Mouse (Mus musculus): Measurements from ENCODE around the gene Peg10. TPM values are rescaled to one million over a fixed set of nuclear protein-coding genes. Genes with fewer than 3 reads are reported as not detected.

Gene Peg10
- total and polyA plus RNA-seq, 2 experiments from 2014 or later, result 6.7 to 55.9 TPM

- Histone ChIP-seq H3K36me3 (ENCODE audit: insufficient read depth, low read length) (no peaks in the 10 kb centered on the region), H3K4me3 (ENCODE audit: low read depth, low read length) (peak overlapping the region; percentile 42), H3K4me1 (ENCODE audit: insufficient read depth, low read length) (peaks cover 1% of the 10 kb centered on the region; the same call in 1 of the 2 replicates), H3K4me2 (ENCODE audit: low read depth, low read length, poor library complexity, severe bottlenecking) (peak overlapping the region; percentile 57), H3K9me3 (ENCODE audit: low read length) (no peaks in the 10 kb centered on the region), H3K27me3 (ENCODE audit: insufficient read depth, low read length) (no peaks in the 10 kb centered on the region), H3K9ac (replicated peaks; ENCODE audit: low read length, poor library complexity, severe bottlenecking) (peak overlapping the region; percentile 71), H3K27ac (ENCODE audit: low read depth, low read length) (peak overlapping the region; percentile 83)
- 50% methylated on average over 21 of the region's 22 CpGs for WGBS
- ATAC-seq (ENCODE audit: low FRiP score) (no peak), DNase-seq (ENCODE audit: low spot score) (no peak)
- no peak for TF ChIP-seq CTCF (IDR thresholded peaks at IDR 0.05)
Measured at GRCm38 (mm10) chr6:4746036-4746695, 940 bp upstream of the Peg10 start.

DNA sequence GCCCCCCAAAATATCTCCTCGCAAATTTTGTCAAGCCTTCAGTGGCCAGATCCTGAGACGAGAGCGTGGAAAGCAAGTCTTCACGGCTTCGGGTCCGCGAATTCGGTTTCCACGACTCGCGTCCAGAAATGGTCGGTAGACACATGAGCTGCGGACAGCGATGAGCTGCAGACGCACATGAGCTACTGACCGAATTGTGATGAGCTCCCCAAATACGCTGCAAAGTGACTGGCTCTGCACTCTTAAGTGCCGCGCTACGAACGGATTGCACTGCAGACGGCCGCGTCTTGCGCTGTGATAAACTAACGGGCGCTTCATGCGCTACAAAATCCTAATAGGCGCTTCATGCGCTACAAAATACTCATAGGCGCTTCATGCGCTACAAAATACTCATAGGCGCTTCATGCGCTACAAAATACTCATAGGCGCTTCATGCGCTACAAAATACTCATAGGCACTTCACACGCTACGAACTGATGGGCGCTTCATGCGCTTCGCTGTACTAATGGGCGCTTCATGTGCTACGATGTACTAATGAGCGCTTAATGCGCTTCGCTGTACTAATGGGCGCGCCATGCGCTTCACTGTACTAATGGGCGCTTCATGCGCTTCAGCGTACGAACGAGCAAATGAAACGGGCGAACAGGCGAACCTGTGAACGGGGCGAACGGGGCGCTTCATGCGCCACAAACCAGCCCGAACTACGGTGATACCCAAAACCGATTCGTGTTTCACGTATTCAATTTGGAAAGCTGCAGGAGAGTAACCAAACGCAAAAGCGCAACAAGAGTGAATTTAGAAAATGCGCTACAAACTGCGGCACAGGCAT lies 785 bp downstream of the Peg10 start:
- DNase-seq (ENCODE audit: low spot score) (peak; percentile 82), ATAC-seq (ENCODE audit: low FRiP score) (0 out of 2 replicates have a peak, but pooled peaks have one; percentile 21)
- TF ChIP-seq CTCF (IDR thresholded peaks at IDR 0.05), result no peak
- H3K4me1 ChIP-seq (ENCODE audit: insufficient read depth, low read length), result no peaks in the 10 kb centered on the region
- H3K36me3 ChIP-seq (ENCODE audit: insufficient read depth, low read length), result no peaks in the 10 kb centered on the region
- H3K4me3 ChIP-seq (ENCODE audit: low read depth, low read length), result peak overlapping the region; percentile 42
- 55% methylated on average over 71 of the region's 71 CpGs for WGBS
- H3K9me3 ChIP-seq (ENCODE audit: low read length), result no peaks in the 10 kb centered on the region
- H3K27ac ChIP-seq (ENCODE audit: low read depth, low read length), result peak overlapping the region; percentile 51
- peak overlapping the region; percentile 57 for H3K4me2 ChIP-seq (ENCODE audit: low read depth, low read length, poor library complexity, severe bottlenecking)
- peak overlapping the region; percentile 36 for H3K9ac ChIP-seq (replicated peaks; ENCODE audit: low read length, poor library complexity, severe bottlenecking)
- H3K27me3 ChIP-seq (ENCODE audit: insufficient read depth, low read length), result no peaks in the 10 kb centered on the region

- ATAC-seq (ENCODE audit: low FRiP score) (peak; percentile 11; the same call in 1 of the 2 replicates), DNase-seq (ENCODE audit: low spot score) (peak; percentile 50)
- Histone ChIP-seq H3K4me1 (ENCODE audit: insufficient read depth, low read length) (no peaks in the 10 kb centered on the region), H3K4me3 (ENCODE audit: low read depth, low read length) (peak overlapping the region; percentile 42), H3K27ac (ENCODE audit: low read depth, low read length) (peak overlapping the region; percentile 51), H3K4me2 (ENCODE audit: low read depth, low read length, poor library complexity, severe bottlenecking) (peak overlapping the region; percentile 57), H3K9ac (replicated peaks; ENCODE audit: low read length, poor library complexity, severe bottlenecking) (peak overlapping the region; percentile 36), H3K27me3 (ENCODE audit: insufficient read depth, low read length) (no peaks in the 10 kb centered on the region), H3K9me3 (ENCODE audit: low read length) (no peaks in the 10 kb centered on the region), H3K36me3 (ENCODE audit: insufficient read depth, low read length) (no peaks in the 10 kb centered on the region)
- WGBS, result 55% methylated on average over 15 of the region's 15 CpGs
- TF ChIP-seq CTCF (IDR thresholded peaks at IDR 0.05), result no peak
Measured at GRCm38 (mm10) chr6:4748506-4748961, 1.4 kb downstream of the Peg10 start.

GRCm38 (mm10) chr6:4749091-4749490 lies 2.0 kb downstream of the Peg10 start:
- Histone ChIP-seq H3K4me1 (ENCODE audit: insufficient read depth, low read length) (no peaks in the 10 kb centered on the region), H3K27me3 (ENCODE audit: insufficient read depth, low read length) (no peaks in the 10 kb centered on the region), H3K9ac (replicated peaks; ENCODE audit: low read length, poor library complexity, severe bottlenecking) (no peak overlapping the region), H3K4me2 (ENCODE audit: low read depth, low read length, poor library complexity, severe bottlenecking) (peak overlapping the region; percentile 57), H3K27ac (ENCODE audit: low read depth, low read length) (no peak overlapping the region), H3K4me3 (ENCODE audit: low read depth, low read length) (peak overlapping the region; percentile 42), H3K9me3 (ENCODE audit: low read length) (no peaks in the 10 kb centered on the region), H3K36me3 (ENCODE audit: insufficient read depth, low read length) (no peaks in the 10 kb centered on the region)
- peak; percentile 40 for TF ChIP-seq CTCF (IDR thresholded peaks at IDR 0.05)
- ATAC-seq (ENCODE audit: low FRiP score), result peak; percentile 95
- peak; percentile 95 for DNase-seq (ENCODE audit: low spot score)
- WGBS, result 61% methylated on average over 14 of the region's 22 CpGs

- Histone ChIP-seq H3K9me3 (ENCODE audit: low read length) (peaks cover 14% of the 10 kb centered on the region), H3K27ac (ENCODE audit: low read depth, low read length) (no peak overlapping the region), H3K36me3 (ENCODE audit: insufficient read depth, low read length) (no peaks in the 10 kb centered on the region), H3K27me3 (ENCODE audit: insufficient read depth, low read length) (no peaks in the 10 kb centered on the region), H3K4me3 (ENCODE audit: low read depth, low read length) (no peak overlapping the region), H3K9ac (replicated peaks; ENCODE audit: low read length, poor library complexity, severe bottlenecking) (no peak overlapping the region), H3K4me2 (ENCODE audit: low read depth, low read length, poor library complexity, severe bottlenecking) (no peak overlapping the region), H3K4me1 (ENCODE audit: insufficient read depth, low read length) (no peaks in the 10 kb centered on the region)
- DNase-seq (ENCODE audit: low spot score) (no peak), ATAC-seq (ENCODE audit: low FRiP score) (no peak)
- WGBS, result 84% methylated on average over 4 of the region's 4 CpGs
- no peak for TF ChIP-seq CTCF (IDR thresholded peaks at IDR 0.05)
Measured at GRCm38 (mm10) chr6:4751355-4751754, 4.2 kb downstream of the Peg10 start.

GRCm38 (mm10) chr6:4754286-4754685 lies 7.2 kb downstream of the Peg10 start:
- no peaks in the 10 kb centered on the region for H3K36me3 ChIP-seq (ENCODE audit: insufficient read depth, low read length)
- H3K4me3 ChIP-seq (ENCODE audit: low read depth, low read length), result no peak overlapping the region
- DNase-seq (ENCODE audit: low spot score) (no peak), ATAC-seq (ENCODE audit: low FRiP score) (no peak)
- no peak overlapping the region for H3K4me2 ChIP-seq (ENCODE audit: low read depth, low read length, poor library complexity, severe bottlenecking)
- H3K27me3 ChIP-seq (ENCODE audit: insufficient read depth, low read length), result no peaks in the 10 kb centered on the region
- no peak overlapping the region for H3K9ac ChIP-seq (replicated peaks; ENCODE audit: low read length, poor library complexity, severe bottlenecking)
- no peak for TF ChIP-seq CTCF (IDR thresholded peaks at IDR 0.05)
- no peak overlapping the region for H3K27ac ChIP-seq (ENCODE audit: low read depth, low read length)
- H3K9me3 ChIP-seq (ENCODE audit: low read length), result peaks cover 14% of the 10 kb centered on the region
- no peaks in the 10 kb centered on the region for H3K4me1 ChIP-seq (ENCODE audit: insufficient read depth, low read length)
- WGBS, result 94% methylated on average over 10 of the region's 10 CpGs

Measured in midbrain, postnatal 0 days (tissue).